Mouse (Mus musculus): Measurements from ENCODE around the gene Hps1.

- TF ChIP-seq CTCF (IDR thresholded peaks at IDR 0.05) (no peak), EP300 (IDR thresholded peaks at IDR 0.05) (no peak)
These were observed 40.3 kb upstream of the Hps1 start for GRCm38 (mm10) chr19:42820109-42820508.
